Mouse (Mus musculus) spleen, postnatal 14 days (tissue): ENCODE measurements around the gene Gm11042.

Experiments
- DNase-seq, 2 experiments: peaks; one replicate each; pipeline ENCODE4 v3.0.0; 2021 to 2022; ENCODE audit warnings: low spot score in 2 of 2

Gene Gm11042

GRCm38 (mm10) chr12:74316344-74316973 lies at the start of gene Gm11042:
TSS of gene Gm11042 (minus strand) at chr12:74316394.
- DNase-seq, result no peak

- DNase-seq, result no peak
Measured at GRCm38 (mm10) chr12:74364477-74364876, 48.3 kb upstream of the Gm11042 start.

- no peak for DNase-seq
Measured at GRCm38 (mm10) chr12:74363076-74363475, 46.9 kb upstream of the Gm11042 start.

- DNase-seq, result no peak
Measured at GRCm38 (mm10) chr12:74362453-74362852, 46.3 kb upstream of the Gm11042 start.

GRCm38 (mm10) chr12:74359791-74360190 lies 43.6 kb upstream of the Gm11042 start:
- no peak for DNase-seq

- no peak for DNase-seq
Measured at GRCm38 (mm10) chr12:74357806-74358205, 41.6 kb upstream of the Gm11042 start.

GRCm38 (mm10) chr12:74342720-74343119 lies 26.5 kb upstream of the Gm11042 start:
- no peak for DNase-seq

GRCm38 (mm10) chr12:74340070-74340469 lies 23.9 kb upstream of the Gm11042 start:
- no peak for DNase-seq

- no peak for DNase-seq
Measured at GRCm38 (mm10) chr12:74333706-74334105, 17.5 kb upstream of the Gm11042 start.

GRCm38 (mm10) chr12:74333016-74333415 lies 16.8 kb upstream of the Gm11042 start:
- DNase-seq, result peak in 1 of 2 experiments; percentile 18

GRCm38 (mm10) chr12:74329759-74330158 lies 13.6 kb upstream of the Gm11042 start:
- no peak for DNase-seq

GRCm38 (mm10) chr12:74326644-74327043 lies 10.4 kb upstream of the Gm11042 start:
- DNase-seq, result no peak

GRCm38 (mm10) chr12:74321981-74322380 lies 5.8 kb upstream of the Gm11042 start:
- no peak for DNase-seq

GRCm38 (mm10) chr12:74320318-74320717 lies 4.1 kb upstream of the Gm11042 start:
- peak in 1 of 2 experiments; percentile 27 for DNase-seq

GRCm38 (mm10) chr12:74316989-74317759 lies 980 bp upstream of the Gm11042 start:
- DNase-seq, result peak in 1 of 2 experiments; percentile 1

GRCm38 (mm10) chr12:74315221-74315620 lies 973 bp downstream of the Gm11042 start:
- DNase-seq, result no peak

- DNase-seq, result no peak
Measured at GRCm38 (mm10) chr12:74312611-74313010, 3.6 kb downstream of the Gm11042 start.

GRCm38 (mm10) chr12:74303418-74304294 lies 12.5 kb downstream of the Gm11042 start:
- DNase-seq, result no peak

GRCm38 (mm10) chr12:74301559-74301958 lies 14.6 kb downstream of the Gm11042 start:
- DNase-seq, result no peak

- no peak for DNase-seq
Measured at GRCm38 (mm10) chr12:74296374-74296773, 19.8 kb downstream of the Gm11042 start.

- DNase-seq, result no peak
Measured at GRCm38 (mm10) chr12:74293624-74294023, 22.6 kb downstream of the Gm11042 start.

- DNase-seq, result no peak
Measured at GRCm38 (mm10) chr12:74290983-74291382, 25.2 kb downstream of the Gm11042 start.
